Mouse (Mus musculus): ENCODE data around the gene Efcab6. TPM values are rescaled to one million over a fixed set of nuclear protein-coding genes. Genes with fewer than 3 reads are reported as not detected.

Efcab6 gene
- total and polyA plus RNA-seq, 3 experiments, result not detected

- H3K36me3 ChIP-seq (replicated peaks in 1 of 2; ENCODE audit: control insufficient read depth in 1 of 2, insufficient read depth in 1 of 2, low read length in 1 of 2), result no peaks in the 10 kb centered on the region
- H3K9ac ChIP-seq (ENCODE audit: insufficient read depth, low read depth), result no peak overlapping the region
- H3K4me2 ChIP-seq (ENCODE audit: insufficient read depth, low read depth, poor library complexity, severe bottlenecking), result no peak overlapping the region
- H3K4me3 ChIP-seq (replicated peaks in 1 of 3; ENCODE audit: low read depth in 2 of 3, low read length in 2 of 3, poor library complexity in 1 of 3), result no peak overlapping the region
- in situ Hi-C loops (cut with MboI; ENCODE audit: low pct_ligation_motif_present, low pct_unique_long_range_greater_than_20kb, low sequenced_read_pairs), result no loop called here
- TF ChIP-seq MEF2A (IDR thresholded peaks at IDR 0.05; ENCODE audit: borderline replicate concordance, low read depth, low read length) (no peak), MAX (IDR thresholded peaks at IDR 0.05; ENCODE audit: low read length) (no peak), MAFK (IDR thresholded peaks at IDR 0.05; ENCODE audit: insufficient replicate concordance, low read length) (no peak), MXI1 (IDR thresholded peaks at IDR 0.05; ENCODE audit: low read depth, low read length) (no peak), JUND (conservative IDR thresholded peaks at IDR 0.05; ENCODE audit: low read depth, low read length) (no peak), HCFC1 (IDR thresholded peaks at IDR 0.05; ENCODE audit: low read depth, low read length) (no peak), CTCF (conservative IDR thresholded peaks at IDR 0.05 in 1 of 2, IDR thresholded peaks at IDR 0.05 in 1 of 2; ENCODE audit: low read depth in 2 of 2, low read length in 2 of 2) (no peak), RAD21 (IDR thresholded peaks at IDR 0.05; ENCODE audit: low read depth, low read length) (no peak), PAX5 (IDR thresholded peaks at IDR 0.05; ENCODE audit: low read length) (no peak)
- peaks cover 61% of the 10 kb centered on the region for H3K27me3 ChIP-seq (replicated peaks)
- no peaks in the 10 kb centered on the region for H3K79me2 ChIP-seq (replicated peaks; ENCODE audit: control insufficient read depth, extremely low read depth, insufficient read depth, poor library complexity, severe bottlenecking)
- no peak overlapping the region for H3K27ac ChIP-seq (ENCODE audit: insufficient read depth, low read depth)
- dilution Hi-C loops (cut with MboI; ENCODE audit: extremely low pct_ligation_motif_present, extremely low pct_unique_long_range_greater_than_20kb, low sequenced_read_pairs), result no loop called here
- peaks cover under 1% of the 10 kb centered on the region for H3K9me3 ChIP-seq (replicated peaks; ENCODE audit: low read length)
- no peak for DNase-seq (ENCODE audit: extremely low read depth)
- peaks cover 3 to 6% of the 10 kb centered on the region in 2 experiments for H3K4me1 ChIP-seq (ENCODE audit: control insufficient read depth in 1 of 2, insufficient read depth in 2 of 2)
Observed at GRCm38 (mm10) chr15:83998586-83998985, 66.6 kb downstream of the Efcab6 start.

DNA sequence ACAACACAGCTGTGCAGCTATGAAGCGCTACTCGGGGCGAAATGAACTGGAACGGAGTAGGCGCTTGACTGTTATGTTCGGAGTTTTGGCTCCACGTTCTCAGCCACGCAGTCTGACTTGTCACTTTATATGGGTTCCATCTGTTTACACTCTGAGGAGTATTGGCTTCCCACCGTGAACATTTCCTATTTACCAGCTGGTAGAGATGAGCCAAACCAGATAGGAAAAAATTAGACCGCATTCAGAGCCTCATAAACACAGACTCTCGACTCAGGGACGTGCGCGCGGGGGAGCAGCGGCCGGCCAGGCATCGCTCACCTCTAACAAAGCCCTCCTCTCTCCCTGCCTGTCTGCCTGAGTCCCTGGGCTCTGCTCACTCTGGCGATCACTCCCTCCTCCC lies 67.1 kb downstream of the Efcab6 start:
- no peaks in the 10 kb centered on the region for H3K36me3 ChIP-seq (replicated peaks in 1 of 2; ENCODE audit: control insufficient read depth in 1 of 2, insufficient read depth in 1 of 2, low read length in 1 of 2)
- no peak overlapping the region for H3K27ac ChIP-seq (ENCODE audit: insufficient read depth, low read depth)
- dilution Hi-C loops (cut with MboI; ENCODE audit: extremely low pct_ligation_motif_present, extremely low pct_unique_long_range_greater_than_20kb, low sequenced_read_pairs) (no loop called here), in situ Hi-C loops (cut with MboI; ENCODE audit: low pct_ligation_motif_present, low pct_unique_long_range_greater_than_20kb, low sequenced_read_pairs) (no loop called here)
- H3K4me3 ChIP-seq (replicated peaks in 1 of 3; ENCODE audit: low read depth in 2 of 3, low read length in 2 of 3, poor library complexity in 1 of 3), result no peak overlapping the region
- no peak overlapping the region for H3K9ac ChIP-seq (ENCODE audit: insufficient read depth, low read depth)
- H3K9me3 ChIP-seq (replicated peaks; ENCODE audit: low read length), result peaks cover 3% of the 10 kb centered on the region
- H3K4me2 ChIP-seq (ENCODE audit: insufficient read depth, low read depth, poor library complexity, severe bottlenecking), result no peak overlapping the region
- TF ChIP-seq JUND (conservative IDR thresholded peaks at IDR 0.05; ENCODE audit: low read depth, low read length) (no peak), CTCF (conservative IDR thresholded peaks at IDR 0.05 in 1 of 2, IDR thresholded peaks at IDR 0.05 in 1 of 2; ENCODE audit: low read depth in 2 of 2, low read length in 2 of 2) (no peak), JUN (IDR thresholded peaks at IDR 0.05; ENCODE audit: insufficient read depth, low read depth, low read length) (no peak)
- no peaks in the 10 kb centered on the region for H3K79me2 ChIP-seq (replicated peaks; ENCODE audit: control insufficient read depth, extremely low read depth, insufficient read depth, poor library complexity, severe bottlenecking)
- DNase-seq (ENCODE audit: extremely low read depth), result no peak
- H3K27me3 ChIP-seq (replicated peaks), result peaks cover 60% of the 10 kb centered on the region
- H3K4me1 ChIP-seq (ENCODE audit: control insufficient read depth in 1 of 2, insufficient read depth in 2 of 2), result peaks cover 2% of the 10 kb centered on the region in 2 experiments; a peak in 1 of 4 replicates

DNA sequence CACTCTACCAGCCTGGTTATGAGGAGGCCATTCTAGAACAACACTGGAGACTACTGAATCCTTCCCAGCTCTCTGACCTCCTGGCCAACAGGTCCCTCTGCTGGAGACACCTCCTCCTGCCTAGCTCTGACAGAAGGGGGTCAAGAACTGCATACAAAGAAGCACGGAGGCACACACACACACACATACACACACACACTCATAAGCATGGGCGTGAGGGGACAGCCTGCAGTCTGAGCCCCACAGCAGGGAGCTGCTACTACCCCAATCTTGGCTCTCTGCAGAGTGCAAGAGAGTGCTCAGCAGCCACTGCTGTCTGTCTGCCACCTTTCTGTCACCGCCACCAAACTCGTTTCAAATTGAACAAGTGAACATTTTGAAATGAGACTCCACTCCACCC lies 67.6 kb downstream of the Efcab6 start:
- no peak overlapping the region for H3K4me2 ChIP-seq (ENCODE audit: insufficient read depth, low read depth, poor library complexity, severe bottlenecking)
- peaks cover 59% of the 10 kb centered on the region for H3K27me3 ChIP-seq (replicated peaks)
- DNase-seq (ENCODE audit: extremely low read depth), result no peak
- peak in 1 of 2 experiments; percentile 13; a peak in 1 of 4 replicates for TF ChIP-seq CTCF (conservative IDR thresholded peaks at IDR 0.05 in 1 of 2, IDR thresholded peaks at IDR 0.05 in 1 of 2; ENCODE audit: low read depth in 2 of 2, low read length in 2 of 2)
- no peak for TF ChIP-seq ZC3H11A (IDR thresholded peaks at IDR 0.05; ENCODE audit: low read depth, low read length)
- peak; percentile 20 for TF ChIP-seq RAD21 (IDR thresholded peaks at IDR 0.05; ENCODE audit: low read depth, low read length)
- TF ChIP-seq HCFC1 (IDR thresholded peaks at IDR 0.05; ENCODE audit: low read depth, low read length), result no peak
- TF ChIP-seq CHD1 (IDR thresholded peaks at IDR 0.05; ENCODE audit: low read depth, low read length), result no peak
- no peak for TF ChIP-seq ZKSCAN1 (IDR thresholded peaks at IDR 0.05; ENCODE audit: borderline replicate concordance, low read depth, low read length)
- no peak for TF ChIP-seq KAT2A (IDR thresholded peaks at IDR 0.05; ENCODE audit: insufficient replicate concordance, low read length)
- no peak for TF ChIP-seq ETS1 (conservative IDR thresholded peaks at IDR 0.05; ENCODE audit: low read depth, low read length)
- TF ChIP-seq SIN3A (IDR thresholded peaks at IDR 0.05; ENCODE audit: low read length), result no peak
- no peak for TF ChIP-seq IRF4 (IDR thresholded peaks at IDR 0.05; ENCODE audit: low read depth, low read length)
- TF ChIP-seq EP300 (IDR thresholded peaks at IDR 0.05; ENCODE audit: low read length), result no peak
- no peak for TF ChIP-seq JUND (conservative IDR thresholded peaks at IDR 0.05; ENCODE audit: low read depth, low read length)
- no peak for TF ChIP-seq GABPA (IDR thresholded peaks at IDR 0.05; ENCODE audit: insufficient replicate concordance, low read depth, low read length)
- no peak for TF ChIP-seq ELF1 (IDR thresholded peaks at IDR 0.05; ENCODE audit: low read depth, low read length)
- dilution Hi-C loops (cut with MboI; ENCODE audit: extremely low pct_ligation_motif_present, extremely low pct_unique_long_range_greater_than_20kb, low sequenced_read_pairs) (no loop called here), in situ Hi-C loops (cut with MboI; ENCODE audit: low pct_ligation_motif_present, low pct_unique_long_range_greater_than_20kb, low sequenced_read_pairs) (no loop called here)
- peaks cover 0 to 2% of the 10 kb centered on the region in 2 experiments; a peak in 1 of 4 replicates for H3K4me1 ChIP-seq (ENCODE audit: control insufficient read depth in 1 of 2, insufficient read depth in 2 of 2)
- H3K9ac ChIP-seq (ENCODE audit: insufficient read depth, low read depth), result no peak overlapping the region
- no peaks in the 10 kb centered on the region for H3K79me2 ChIP-seq (replicated peaks; ENCODE audit: control insufficient read depth, extremely low read depth, insufficient read depth, poor library complexity, severe bottlenecking)
- peaks cover 9% of the 10 kb centered on the region for H3K9me3 ChIP-seq (replicated peaks; ENCODE audit: low read length)
- H3K27ac ChIP-seq (ENCODE audit: insufficient read depth, low read depth), result no peak overlapping the region
- H3K36me3 ChIP-seq (replicated peaks in 1 of 2; ENCODE audit: control insufficient read depth in 1 of 2, insufficient read depth in 1 of 2, low read length in 1 of 2), result no peaks in the 10 kb centered on the region
- H3K4me3 ChIP-seq (replicated peaks in 1 of 3; ENCODE audit: low read depth in 2 of 3, low read length in 2 of 3, poor library complexity in 1 of 3), result no peak overlapping the region
